Mouse (Mus musculus) pancreas, adult 10 weeks (tissue): ENCODE data around the gene Bag2. TPM values are rescaled to one million over a fixed set of nuclear protein-coding genes. Genes with fewer than 3 reads are reported as not detected.

Source experiments
- polyA plus RNA-seq: library from polyadenylated mRNA; stranded (reverse); fragments of 350-450 nt; fragmentation: Illumina TruSeq; extraction: RNeasy Lipid Tissue Mini Kit (QIAGEN cat#74804); gene quantifications from one replicate; pipeline ENCODE4 v1.2.3, GENCODE M21; 2015; ENCODE audit warnings: low read depth, low replicate concordance; ENCODE audit not compliant: insufficient read depth

The Bag2 gene
- polyA plus RNA-seq = 1.3 TPM

DNA sequence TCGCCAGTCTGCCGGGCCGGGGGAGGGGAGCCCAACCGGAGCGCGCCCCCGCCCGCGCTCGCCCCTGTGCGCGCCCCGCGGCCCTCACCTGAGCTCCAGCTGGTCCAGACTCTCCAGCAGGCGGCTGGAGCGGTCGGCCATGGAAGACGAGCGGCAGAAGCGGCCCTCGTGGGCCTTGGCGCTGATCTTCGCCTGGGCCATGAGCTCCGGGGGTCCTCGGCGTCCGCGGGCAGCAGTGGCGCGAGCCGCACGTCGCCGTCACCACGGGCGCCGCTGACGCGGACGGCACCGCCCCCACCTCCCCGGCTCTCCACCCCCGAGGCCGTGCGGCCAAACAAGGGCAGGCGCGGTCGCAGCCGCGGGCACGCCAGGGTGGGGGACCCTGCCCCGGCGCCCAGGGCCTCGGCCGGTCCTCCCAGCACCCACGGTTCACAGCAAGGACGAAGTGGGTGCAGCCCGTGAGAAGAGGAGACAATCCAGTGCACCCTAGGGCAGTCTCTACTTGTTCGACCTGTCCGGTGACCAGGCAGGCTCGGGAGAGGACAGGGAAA, at the start of gene Bag2:
TSS of gene Bag2 (minus strand) at position 305 of the 551 bp plus-strand sequence.

GRCm38 (mm10) chr1:33719733-33720225, 37.8 kb downstream of the Bag2 start, which contains the start of gene Rab23:
Rab23 (plus strand) TSS chr1:33719887.

Other genes starting within 250 kb of the Bag2 start
- gene Prim2, start 88.0 kb downstream of the Bag2 start, polyA plus RNA-seq = 0.68 TPM
- 2.8 TPM for gene Rab23, start 37.9 kb downstream of the Bag2 start, polyA plus RNA-seq
- gene Zfp451, start 56.8 kb upstream of the Bag2 start, polyA plus RNA-seq = 7.9 TPM
- gene Bend6, start 150.0 kb upstream of the Bag2 start, polyA plus RNA-seq = 0.65 TPM
- 22.9 TPM for gene Dst, start 150.4 kb upstream of the Bag2 start, polyA plus RNA-seq